Mouse (Mus musculus) embryonic stem cell, embryonic (primary cell): ENCODE data around the gene Sh2d2a.

Experiments
- CTCF ChIA-PET, 4 experiments: fragments of 300-600 bp in 2 of 4; fragments of 350-600 bp in 2 of 4; sonication (Branson Sonifier 250); formaldehyde crosslinking; loops; one replicate each; lab custom pipeline; 2022; ENCODE audit warnings: inconsistent platforms in 2 of 4; lab: Charles Lee
- POLR2A ChIA-PET, 4 experiments: fragments of 300-600 bp in 2 of 4; fragments of 350-600 bp in 2 of 4; sonication (Branson Sonifier 250); formaldehyde crosslinking; loops; one replicate each; lab custom pipeline; 2022; ENCODE audit warnings: antibody characterized with exemption in 4 of 4, inconsistent platforms in 1 of 4; lab: Charles Lee

Gene Sh2d2a

DNA sequence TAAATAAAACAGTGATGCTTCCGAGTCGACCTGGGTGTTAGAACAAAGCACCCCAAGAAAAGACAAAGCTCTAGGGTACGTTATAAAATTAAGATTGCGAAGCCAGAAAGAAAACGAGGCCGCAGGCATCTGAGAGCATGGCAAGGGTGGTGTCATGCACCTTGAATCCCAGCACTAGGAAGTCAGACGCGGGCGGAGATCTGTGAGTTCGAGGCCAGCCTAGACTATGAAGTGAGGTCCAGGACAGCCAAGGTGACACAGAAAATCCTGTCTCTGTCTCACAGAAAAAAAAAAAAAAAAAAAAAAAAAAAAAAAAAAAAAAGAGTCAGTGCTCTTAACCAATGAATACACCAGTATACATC is 39.4 kb downstream of the Sh2d2a start:
- POLR2A ChIA-PET = interaction anchor here (0.6 to 14.6 kb wide), 96 partner anchors 8 to 1207 kb away, joined by 3 to 231 read pairs (median 5); partner anchors contain the start of genes Hdgf (in 4 of the 4), Isg20l2 (in 3 of the 4), Mrpl24 (in 3 of the 4) and Nes (in 3 of the 4)
- CTCF ChIA-PET = interaction anchor here (0.7 to 2.3 kb wide), 23 partner anchors 9 to 186 kb away, joined by 3 to 25 read pairs (median 5); partner anchors contain the start of genes Hdgf (in 1 of the 4), Isg20l2 (in 1 of the 4), Lrrc71 (in 1 of the 4) and Nes (in 1 of the 4)

DNA sequence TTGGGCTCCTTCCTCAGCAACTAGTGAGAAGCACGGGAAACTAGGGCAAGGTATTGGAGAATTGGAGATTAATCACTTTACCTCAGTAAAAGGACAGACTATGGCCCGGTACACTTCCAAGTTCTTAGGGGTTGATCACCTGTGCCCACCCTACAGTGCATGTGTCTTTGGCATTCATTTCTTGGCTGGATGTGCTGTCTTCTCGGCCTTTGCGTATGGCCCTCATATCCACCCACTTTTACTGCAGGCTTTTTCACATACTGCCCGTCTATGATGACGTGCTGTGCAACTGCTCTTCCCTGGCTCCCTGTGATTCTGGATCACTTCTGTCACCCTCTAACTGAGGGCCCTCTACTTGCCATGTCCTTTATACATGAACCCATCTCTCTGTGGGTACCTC is 39.9 kb downstream of the Sh2d2a start:
- POLR2A ChIA-PET = interaction anchor here (0.7 to 14.6 kb wide), 46 partner anchors 8 to 450 kb away, joined by 3 to 231 read pairs (median 7); partner anchors contain the start of genes Hdgf (in 4 of the 4), Isg20l2 (in 3 of the 4), Mrpl24 (in 2 of the 4) and Nes (in 2 of the 4)
- CTCF ChIA-PET = interaction anchor here in 3 of 4 experiments (1.0 to 2.3 kb wide), 10 partner anchors 8 to 137 kb away, joined by 3 to 25 read pairs (median 4); partner anchors contain the start of gene Lrrc71 (in 1 of the 3)

DNA sequence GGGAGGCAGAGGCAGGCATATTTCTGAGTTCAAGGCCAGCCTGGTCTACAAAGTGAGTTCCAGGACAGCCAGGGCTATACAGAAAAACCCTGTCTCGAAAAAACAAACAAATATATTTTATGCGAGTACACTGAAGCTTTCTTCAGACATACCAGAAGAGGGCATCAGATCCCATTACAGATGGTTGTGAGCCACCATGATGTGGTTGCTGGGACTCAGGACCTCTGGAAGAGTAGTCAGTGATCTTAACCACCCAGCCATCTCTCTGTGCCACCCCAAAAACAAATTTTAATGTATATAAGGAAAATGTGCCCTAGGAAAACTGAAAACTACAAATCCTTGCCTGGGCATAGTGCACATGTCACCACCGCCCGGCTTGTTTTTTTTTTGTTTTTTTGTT is 40.8 kb downstream of the Sh2d2a start:
- CTCF ChIA-PET = interaction anchor here in 3 of 4 experiments (0.6 to 1.4 kb wide), 10 partner anchors 23 to 395 kb away, joined by 3 to 5 read pairs (median 4); no protein-coding TSS in a partner anchor
- POLR2A ChIA-PET = interaction anchor here (0.5 to 14.6 kb wide), 14 partner anchors 14 to 224 kb away, joined by 3 to 231 read pairs (median 4); partner anchors contain the start of genes Hdgf (in 2 of the 4) and Nes (in 1 of the 4)

GRCm38 (mm10) chr3:87891481-87891880 is 44.9 kb downstream of the Sh2d2a start:
- CTCF ChIA-PET = interaction anchor here in 1 of 4 experiments (0.6 kb wide), 1 partner anchor 133 kb away, joined by 10 read pairs; no protein-coding TSS in a partner anchor
- POLR2A ChIA-PET = interaction anchor here in 3 of 4 experiments (0.6 to 14.6 kb wide), 7 partner anchors 8 to 61 kb away, joined by 3 to 231 read pairs (median 8); partner anchors contain the start of genes Hdgf (in 2 of the 3) and Mrpl24 (in 1 of the 3)

GRCm38 (mm10) chr3:87893367-87893905 is 46.9 kb downstream of the Sh2d2a start:
- ChIA-PET CTCF (interaction anchor here in 2 of 4 experiments (0.8 to 1.9 kb wide), 3 partner anchors 12 to 55 kb away, joined by 3 to 4 read pairs (median 3); partner anchors contain the start of gene Hdgf (in 1 of the 2)), POLR2A (interaction anchor here in 3 of 4 experiments (0.6 to 14.6 kb wide), 17 partner anchors 8 to 51 kb away, joined by 3 to 231 read pairs (median 7); partner anchors contain the start of genes Hdgf (in 3 of the 3), Prcc (in 2 of the 3) and Mrpl24 (in 1 of the 3))

- ChIA-PET CTCF (interaction anchor here in 1 of 4 experiments (0.6 kb wide), 1 partner anchor 15 kb away, joined by 3 read pairs; no protein-coding TSS in a partner anchor), POLR2A (interaction anchor here in 2 of 4 experiments (0.9 to 2.4 kb wide), 5 partner anchors 10 to 21 kb away, joined by 3 to 11 read pairs (median 6); partner anchors contain the start of gene Prcc (in 1 of the 2))
Observed at GRCm38 (mm10) chr3:87899266-87899665, 52.7 kb downstream of the Sh2d2a start.

DNA sequence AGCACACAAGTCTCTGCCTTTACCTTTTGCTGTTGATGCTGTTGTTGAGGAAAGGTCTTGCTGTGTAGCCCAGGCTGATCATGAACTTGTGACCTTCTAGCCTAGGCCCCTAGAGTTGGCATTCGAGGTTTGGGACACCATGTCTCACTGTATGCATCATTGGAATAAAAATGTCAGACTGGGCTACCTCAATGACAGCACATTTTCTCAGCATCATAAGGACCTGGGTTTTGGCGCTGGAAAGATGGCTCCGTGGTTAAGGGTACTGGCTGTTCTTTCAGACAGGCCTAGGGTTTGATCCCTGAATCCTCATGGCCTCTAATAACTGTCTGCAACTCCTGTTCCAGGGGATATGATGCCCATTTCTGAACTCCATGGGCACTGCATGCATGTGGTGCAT is 53.2 kb downstream of the Sh2d2a start:
- ChIA-PET CTCF (no interaction called here), POLR2A (interaction anchor here in 1 of 4 experiments (0.9 to 4.3 kb wide), 7 partner anchors 10 to 25 kb away, joined by 3 to 19 read pairs (median 5); partner anchors contain the start of gene Prcc)

- CTCF ChIA-PET = interaction anchor here in 1 of 4 experiments (0.8 kb wide), 1 partner anchor 86 kb away, joined by 3 read pairs; no protein-coding TSS in a partner anchor
- POLR2A ChIA-PET = interaction anchor here (0.5 to 4.3 kb wide), 15 partner anchors 8 to 608 kb away, joined by 3 to 19 read pairs (median 4); partner anchors contain the start of genes Prcc (in 3 of the 4) and Lmna (in 1 of the 4)
Observed at GRCm38 (mm10) chr3:87901036-87901624, 54.6 kb downstream of the Sh2d2a start.

DNA sequence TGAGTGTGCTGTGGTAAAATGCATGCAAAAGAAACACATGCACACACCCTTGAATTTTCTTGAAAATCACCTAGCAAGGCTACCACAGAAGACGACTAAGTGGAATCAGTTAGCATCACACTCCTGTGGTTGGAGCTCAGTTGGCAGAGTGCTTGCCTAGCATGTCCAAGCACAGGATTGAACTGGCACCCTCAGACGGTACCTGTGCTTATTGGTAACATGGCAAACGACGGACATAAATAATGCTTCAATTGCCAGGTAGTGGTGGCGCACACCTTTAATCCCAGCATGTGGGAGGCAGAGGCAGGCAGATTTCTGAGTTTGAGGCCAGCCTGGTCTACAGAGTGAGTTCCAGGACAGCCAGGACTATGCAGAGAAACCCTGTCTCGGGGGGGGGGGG is 55.4 kb downstream of the Sh2d2a start:
- CTCF ChIA-PET = interaction anchor here in 2 of 4 experiments (0.6 to 0.7 kb wide), 3 partner anchors 36 to 718 kb away, joined by 3 to 7 read pairs (median 3); no protein-coding TSS in a partner anchor
- POLR2A ChIA-PET = interaction anchor here in 3 of 4 experiments (1.1 to 4.3 kb wide), 8 partner anchors 8 to 17 kb away, joined by 3 to 19 read pairs (median 6); partner anchors contain the start of gene Prcc (in 3 of the 3)

DNA sequence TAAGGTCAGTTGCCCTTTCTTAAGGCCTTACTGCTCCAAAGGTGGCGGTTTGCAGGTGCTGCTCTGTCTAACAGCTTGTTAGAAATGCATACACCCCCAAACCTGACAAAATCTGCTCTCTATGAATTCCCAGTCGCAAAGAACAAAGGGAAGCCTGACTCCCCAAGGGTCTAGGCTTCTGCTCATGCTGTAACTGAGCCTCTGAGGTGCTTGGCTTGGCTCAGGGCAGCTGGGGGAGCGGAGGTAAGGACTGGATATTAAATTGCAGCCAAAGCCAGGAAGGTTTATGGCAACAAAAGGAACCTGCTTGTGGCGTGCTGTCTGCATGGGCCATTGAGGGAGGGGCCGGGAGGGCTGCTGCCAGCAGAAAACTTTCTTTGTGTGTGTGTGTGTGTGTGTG is 57.3 kb downstream of the Sh2d2a start:
- POLR2A ChIA-PET = interaction anchor here in 2 of 4 experiments (0.6 to 8.4 kb wide), 6 partner anchors 10 to 805 kb away, joined by 3 to 125 read pairs (median 3); partner anchors contain the start of genes Prcc (in 2 of the 2) and Mrpl24 (in 1 of the 2)
- CTCF ChIA-PET = interaction anchor here in 1 of 4 experiments (0.7 kb wide), 2 partner anchors 65 to 127 kb away, joined by 3 to 5 read pairs; no protein-coding TSS in a partner anchor
